Comparison of ENCODE assay signal across 19 mouse cellular contexts in genomic region chr3:100102386-100103092, GRCm38 (mm10). TPM values are rescaled to one million over a fixed set of nuclear protein-coding genes. Genes with fewer than 3 reads are reported as not detected.
DNase-seq lines count a peak whose midpoint lies in the region; ATAC-seq and TF ChIP-seq lines count a peak whose summit lies in the region.
"Had no signal": no experiment of that assay in that cellular context is flagged by ENCODE, and none has a peak within 500 bp of the region (broad histone marks: within the 10 kb centered on the region; RNA-seq: fewer than 3 reads in every experiment).

No protein-coding gene starts in this region.

- WGBS in forebrain, embryonic 14.5 days, result 99% methylated on average over 3 of the region's 3 CpGs
- 90% methylated on average over 3 of the region's 3 CpGs for WGBS in forebrain, embryonic 11.5 days

- no peaks in the 10 kb centered on the region for H3K27me3 ChIP-seq in forebrain, embryonic 14.5 days (replicated peaks; ENCODE audit: control insufficient read depth, insufficient read depth, low read length)
- no peaks in the 10 kb centered on the region for H3K27me3 ChIP-seq in forebrain, embryonic 11.5 days (ENCODE audit: control insufficient read depth, insufficient read depth, low read length)
- H3K27me3 ChIP-seq: embryonic facial prominence, embryonic 13.5 days; heart, embryonic 13.5 days; limb, embryonic 15.5 days; megakaryocyte, embryonic 14.5 days; neural tube, embryonic 13.5 days had no signal

- H3K27ac ChIP-seq in forebrain, embryonic 14.5 days (ENCODE audit: low read depth, low read length), result no peak overlapping the region
- no peak overlapping the region for H3K27ac ChIP-seq in forebrain, embryonic 11.5 days (ENCODE audit: low read depth, low read length)
- H3K27ac ChIP-seq in layer of hippocampus, adult 2 months, result peak overlapping the region; percentile 71; the same call in 1 of the 2 replicates
- H3K27ac ChIP-seq: embryonic facial prominence, embryonic 13.5 days; heart, embryonic 13.5 days; limb, embryonic 15.5 days; neural tube, embryonic 13.5 days; stomach, postnatal 0 days had no signal

- H3K4me1 ChIP-seq in forebrain, embryonic 14.5 days (ENCODE audit: control insufficient read depth, insufficient read depth, low read length), result no peaks in the 10 kb centered on the region
- H3K4me1 ChIP-seq in forebrain, embryonic 11.5 days (replicated peaks; ENCODE audit: control insufficient read depth, insufficient read depth, low read length), result no peaks in the 10 kb centered on the region
- H3K4me1 ChIP-seq: embryonic facial prominence, embryonic 13.5 days; heart, embryonic 13.5 days; limb, embryonic 15.5 days; megakaryocyte, embryonic 14.5 days; neural tube, embryonic 13.5 days had no signal

- no peak overlapping the region for H3K4me2 ChIP-seq in forebrain, embryonic 14.5 days (ENCODE audit: low read length)
- no peak overlapping the region for H3K4me2 ChIP-seq in forebrain, embryonic 11.5 days (ENCODE audit: low read depth, low read length, severe bottlenecking)
- H3K4me2 ChIP-seq: embryonic facial prominence, embryonic 13.5 days; heart, embryonic 13.5 days; limb, embryonic 15.5 days; neural tube, embryonic 13.5 days had no signal

- no peak overlapping the region for H3K9ac ChIP-seq in forebrain, embryonic 14.5 days (ENCODE audit: low read length)
- H3K9ac ChIP-seq in forebrain, embryonic 11.5 days (ENCODE audit: low read length), result no peak overlapping the region
- H3K9ac ChIP-seq: embryonic facial prominence, embryonic 13.5 days; heart, embryonic 13.5 days; limb, embryonic 15.5 days; neural tube, embryonic 13.5 days had no signal

- no peaks in the 10 kb centered on the region for H3K9me3 ChIP-seq in forebrain, embryonic 14.5 days (replicated peaks; ENCODE audit: control insufficient read depth, low read length)
- H3K9me3 ChIP-seq in forebrain, embryonic 11.5 days (ENCODE audit: control insufficient read depth, low read length), result no peaks in the 10 kb centered on the region
- H3K9me3 ChIP-seq: embryonic facial prominence, embryonic 13.5 days; heart, embryonic 13.5 days; limb, embryonic 15.5 days; megakaryocyte, embryonic 14.5 days; neural tube, embryonic 13.5 days had no signal

- no peak overlapping the region for H3K4me3 ChIP-seq in forebrain, embryonic 14.5 days (ENCODE audit: low read depth, low read length)
- no peak overlapping the region for H3K4me3 ChIP-seq in forebrain, embryonic 11.5 days (ENCODE audit: low read depth, low read length)
- no peak overlapping the region for H3K4me3 ChIP-seq in layer of hippocampus, adult 2 months
- H3K4me3 ChIP-seq: embryonic facial prominence, embryonic 13.5 days; heart, embryonic 13.5 days; limb, embryonic 15.5 days; megakaryocyte, embryonic 14.5 days; neural tube, embryonic 13.5 days had no signal

- no peaks in the 10 kb centered on the region for H3K36me3 ChIP-seq in forebrain, embryonic 14.5 days (ENCODE audit: control insufficient read depth, insufficient read depth, low read length)
- no peaks in the 10 kb centered on the region for H3K36me3 ChIP-seq in forebrain, embryonic 11.5 days (ENCODE audit: control insufficient read depth, insufficient read depth, low read length)
- H3K36me3 ChIP-seq: embryonic facial prominence, embryonic 13.5 days; heart, embryonic 13.5 days; limb, embryonic 15.5 days; neural tube, embryonic 13.5 days had no signal

- no peak for TF ChIP-seq CTCF in layer of hippocampus, adult 2 months (conservative IDR thresholded peaks at IDR 0.05)

- peak; percentile 23 for DNase-seq in forebrain, embryonic 14.5 days (ENCODE audit: low spot score)
- no peak for DNase-seq in forebrain, embryonic 11.5 days (ENCODE audit: low spot score)
- DNase-seq in brain, adult 2 months (ENCODE audit: low read depth, low spot score), result peak; percentile 98
- DNase-seq in cerebellum, adult 8-10 months, result peak; percentile 86
- DNase-seq in layer of hippocampus, adult 2 months (ENCODE audit: low spot score in 2 of 2), result peak; percentile 7 to 27
- no peak for DNase-seq in kidney, adult 9 months
- DNase-seq in embryo, embryonic 10.5 days (ENCODE audit: low spot score), result no peak
- no peak for DNase-seq in yolk sac, embryonic 10.5 days (ENCODE audit: low spot score)
- DNase-seq: heart, postnatal 36 days; kidney, adult 8-10 months; kidney, postnatal 4 days; lung, postnatal 10 days; thymus, postnatal 25 days had no signal

- peak; percentile 54; the same call in 1 of the 2 replicates for ATAC-seq in forebrain, embryonic 14.5 days
- ATAC-seq in forebrain, embryonic 11.5 days (replicated peaks; ENCODE audit: low FRiP score), result no peak

RNA-seq across cellular contexts. Expression of gene Gdap2, which starts 59.6 kb away (rescaled TPM):
- polyA plus RNA-seq in forebrain, embryonic 14.5 days (2014; fragmentation: Nextera tagmentation; extraction: Ambion mirVana), result 46.6 and 51.3 TPM in 2 replicates
- 32.2 and 33.1 TPM in 2 replicates for polyA plus RNA-seq in forebrain, embryonic 11.5 days (2014; fragmentation: Nextera tagmentation; extraction: Ambion mirVana)
- total RNA-seq in layer of hippocampus, adult 2 months (2021), result 10 to 100 TPM; 38.9 to 40.3 TPM

RNA-seq across cellular contexts. Expression of gene Wdr3, which starts 59.7 kb away (rescaled TPM):
- 43.7 and 43.8 TPM in 2 replicates for polyA plus RNA-seq in forebrain, embryonic 14.5 days (2014; fragmentation: Nextera tagmentation; extraction: Ambion mirVana)
- polyA plus RNA-seq in forebrain, embryonic 11.5 days (2014; fragmentation: Nextera tagmentation; extraction: Ambion mirVana), result 61.4 and 64.3 TPM in 2 replicates
- total RNA-seq in layer of hippocampus, adult 2 months (2021), result 10 to 100 TPM; 23.2 to 27.9 TPM

Comparison
In these comparisons a context has a peak if more than half of its experiments do, and no peak if none do; other contexts are left out.
1. DNase-seq: peak in forebrain, embryonic 14.5 days (single experiment), brain, adult 2 months (single experiment), cerebellum, adult 8-10 months (single experiment) and layer of hippocampus, adult 2 months (2 of 2); none in forebrain, embryonic 11.5 days (single experiment), kidney, adult 9 months (single experiment), embryo, embryonic 10.5 days (single experiment) and yolk sac, embryonic 10.5 days (single experiment).